Mouse (Mus musculus) brain, adult 2 months (tissue): ENCODE results near the gene Nell2.

Experiments used
- DNase-seq: peaks from one replicate; pipeline ENCODE4 v3.0.0; 2011; ENCODE audit warnings: low read depth, low spot score

The Nell2 gene

GRCm38 (mm10) chr15:95527948-95528861, at the start of gene Nell2:
Gene Nell2, minus strand, starts transcription at chr15:95528559.
- peak; percentile 95 for DNase-seq

- peak; percentile 80 for DNase-seq
Measured at GRCm38 (mm10) chr15:95574661-95575060, 46.3 kb upstream of the Nell2 start.

DNA sequence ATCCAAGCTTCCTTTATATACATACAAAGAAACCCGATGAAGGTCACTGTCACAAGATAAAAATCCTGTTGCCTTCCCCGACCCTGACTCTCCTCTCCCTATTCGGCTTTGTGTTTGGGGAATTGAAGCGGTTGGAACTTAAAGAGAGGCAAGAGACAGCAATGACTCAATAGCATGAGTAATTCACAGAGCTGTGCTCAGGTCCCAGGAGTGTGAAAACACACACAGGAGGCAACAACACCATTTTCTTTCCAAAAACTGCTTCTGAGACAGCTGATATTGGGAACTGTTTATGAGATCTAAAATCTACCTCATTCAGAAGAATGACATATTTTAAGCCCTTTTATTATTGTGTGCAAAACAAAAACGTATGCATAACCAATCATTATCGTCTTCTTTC, 41.2 kb upstream of the Nell2 start:
- peak; percentile 69 for DNase-seq

DNA sequence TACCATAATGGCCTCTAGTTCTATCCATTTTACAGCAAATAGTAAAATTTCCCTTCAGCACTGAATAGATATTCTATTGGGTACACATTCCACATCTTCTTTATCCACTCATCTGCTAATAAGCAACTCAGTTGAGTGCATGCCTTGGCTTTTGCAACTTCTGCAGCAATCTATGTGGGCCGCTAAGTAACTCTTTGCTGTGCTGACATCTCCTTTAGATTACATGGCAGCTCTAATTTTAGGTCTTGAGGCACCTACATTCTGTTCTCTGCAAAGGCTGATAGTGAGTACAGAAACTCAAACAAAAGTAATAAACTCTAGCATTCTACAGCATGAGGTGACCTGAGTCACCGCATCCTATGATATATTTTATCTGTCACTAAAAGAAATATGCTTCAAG, 36.8 kb upstream of the Nell2 start:
- DNase-seq: peak; percentile 50

DNA sequence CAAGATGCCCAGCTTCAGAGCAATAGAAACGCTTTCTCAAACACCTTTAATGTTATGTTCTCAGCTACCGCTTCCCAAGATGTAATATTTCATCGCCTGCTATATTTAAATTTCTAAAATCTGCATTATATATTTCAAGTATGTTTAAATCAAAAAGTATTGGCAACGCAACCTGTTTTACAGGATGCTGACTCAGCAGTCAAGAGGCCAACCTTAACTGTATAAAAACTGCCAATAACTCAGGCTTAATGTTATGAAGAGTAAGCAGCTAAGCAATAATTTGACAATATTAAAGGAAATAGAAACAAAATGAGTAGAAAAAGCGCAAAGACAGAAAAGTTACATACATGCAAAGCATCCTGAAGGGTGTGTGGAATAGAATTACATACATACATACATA, 32.9 kb upstream of the Nell2 start:
- no peak for DNase-seq

- DNase-seq: no peak
Measured at GRCm38 (mm10) chr15:95550011-95550410, 21.7 kb upstream of the Nell2 start.

GRCm38 (mm10) chr15:95542632-95543031, 14.3 kb upstream of the Nell2 start:
- peak; percentile 59 for DNase-seq

DNA sequence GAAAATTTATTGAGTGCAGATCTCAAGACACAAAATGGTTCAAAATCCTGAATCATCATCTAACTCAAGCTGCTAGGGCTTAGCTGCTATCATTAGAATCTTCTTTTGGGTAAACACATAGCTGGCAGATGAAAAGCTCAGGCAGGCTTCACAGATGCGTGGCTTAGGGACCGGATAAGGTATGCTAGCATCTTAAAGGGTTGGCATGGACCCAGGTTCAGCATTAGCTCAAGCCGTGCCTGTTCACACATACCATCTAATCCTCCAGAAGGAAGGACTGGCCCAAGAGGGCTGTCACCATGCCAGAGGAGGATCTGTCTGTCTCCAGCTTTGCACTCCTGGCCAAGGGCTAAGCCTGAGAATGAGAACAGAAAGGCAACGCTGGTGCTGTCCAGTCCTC, 8.4 kb upstream of the Nell2 start:
- DNase-seq: peak; percentile 88

DNA sequence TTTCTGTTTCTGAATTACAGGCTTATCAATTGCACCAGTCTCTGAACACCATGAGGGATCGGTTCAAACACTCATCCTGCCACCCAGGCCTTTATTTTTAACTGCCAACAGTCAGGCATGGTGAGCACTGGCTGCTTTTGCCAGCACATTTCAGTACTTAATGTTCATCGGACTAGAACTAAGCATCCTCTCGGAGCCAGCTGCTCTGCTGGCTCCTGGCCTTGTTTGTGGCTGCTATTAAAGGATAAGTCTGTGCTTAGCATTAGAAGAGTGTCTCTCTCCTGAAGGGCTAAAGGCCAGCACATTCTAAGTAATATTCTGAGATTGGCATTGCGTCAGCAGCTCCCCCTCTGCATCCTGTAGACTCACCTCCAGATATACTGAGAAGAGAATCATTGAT, 7.9 kb upstream of the Nell2 start:
- peak; percentile 93 for DNase-seq

- peak; percentile 64 for DNase-seq
Measured at GRCm38 (mm10) chr15:95534644-95535043, 6.3 kb upstream of the Nell2 start.

DNA sequence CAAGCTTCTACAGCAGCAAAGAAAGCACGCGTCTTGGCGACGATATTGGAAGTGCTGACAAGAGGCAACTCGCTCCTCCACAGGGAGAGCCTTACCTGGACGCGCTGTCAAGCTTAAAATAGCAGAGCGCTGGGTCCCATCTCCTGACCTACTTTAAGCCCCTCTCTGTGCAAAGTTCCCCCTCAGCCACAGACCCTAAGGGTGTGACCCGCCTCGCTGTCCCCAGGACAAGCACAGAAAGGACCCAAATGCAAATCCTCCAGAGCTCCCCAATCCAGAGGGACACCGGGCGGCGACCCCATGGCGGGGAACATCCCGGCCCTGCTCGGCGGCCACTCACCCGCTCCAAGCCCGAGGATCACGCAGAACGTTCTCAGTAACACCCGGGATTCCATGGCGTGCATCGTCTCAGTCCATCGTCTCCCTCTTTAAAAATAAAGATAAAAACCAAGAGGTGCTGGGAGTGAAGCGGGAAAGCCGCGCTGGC, 855 bp downstream of the Nell2 start:
- DNase-seq: peak; percentile 59

- peak; percentile 52 for DNase-seq
Measured at GRCm38 (mm10) chr15:95526626-95527411, 1.5 kb downstream of the Nell2 start.

DNA sequence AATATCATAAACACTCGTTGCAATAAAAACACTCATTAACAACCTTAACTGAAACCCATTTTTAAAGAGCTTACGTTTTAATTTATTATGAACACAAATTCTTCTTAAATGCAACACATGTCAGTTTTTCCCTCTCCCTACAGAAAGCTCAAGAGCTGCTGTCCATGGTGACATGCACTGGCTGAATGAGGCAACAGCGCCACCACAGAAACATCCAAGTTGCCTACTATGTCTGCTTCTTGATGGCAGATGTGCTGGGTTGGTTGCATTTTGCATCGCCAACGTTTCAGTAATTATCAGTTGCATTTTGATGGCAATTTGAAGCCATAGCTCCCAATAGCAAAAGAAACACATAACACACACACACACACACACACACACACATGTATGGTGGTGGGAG, 2.4 kb downstream of the Nell2 start:
- peak; percentile 95 for DNase-seq

DNA sequence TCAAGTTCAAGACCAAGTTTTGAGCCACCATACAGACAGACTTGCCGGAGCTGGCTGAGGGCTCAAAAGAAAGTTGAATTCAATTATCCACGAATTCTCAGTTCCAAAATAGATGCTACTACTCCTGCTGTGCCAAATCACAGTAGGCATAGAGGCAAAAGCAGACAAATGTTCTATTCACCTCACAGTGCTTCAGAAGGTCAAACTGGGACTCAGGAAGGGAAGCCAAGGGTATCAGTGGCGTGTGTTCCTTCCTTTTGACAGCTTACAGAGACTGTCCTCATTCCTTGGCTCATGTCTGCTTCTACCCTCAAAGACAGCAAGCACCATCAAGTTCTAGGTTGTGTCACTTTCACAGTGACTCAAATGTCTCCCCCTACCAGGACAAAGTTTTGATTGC, 10.2 kb downstream of the Nell2 start:
- peak; percentile 56 for DNase-seq

DNA sequence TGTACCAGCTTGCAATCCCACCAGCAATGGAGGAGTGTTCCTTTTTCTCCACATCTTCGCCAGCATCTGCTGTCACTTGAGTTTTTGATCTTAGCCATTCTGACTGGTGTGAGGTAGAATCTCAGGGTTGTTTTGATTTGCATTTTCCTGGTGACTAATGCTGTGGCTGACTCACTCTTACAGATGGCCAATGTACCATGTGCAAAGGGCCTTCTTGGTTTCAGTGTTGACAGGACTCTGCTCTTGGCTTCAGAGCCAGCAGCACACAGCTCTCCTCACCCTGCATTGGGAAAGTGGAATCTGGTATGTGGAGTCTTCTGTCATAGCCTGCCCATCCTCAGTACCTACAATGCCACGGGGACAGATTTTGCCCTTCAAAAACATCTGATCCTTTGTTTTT, 15.1 kb downstream of the Nell2 start:
- peak; percentile 85 for DNase-seq

GRCm38 (mm10) chr15:95495666-95496065, 32.7 kb downstream of the Nell2 start:
- DNase-seq: peak; percentile 55

DNA sequence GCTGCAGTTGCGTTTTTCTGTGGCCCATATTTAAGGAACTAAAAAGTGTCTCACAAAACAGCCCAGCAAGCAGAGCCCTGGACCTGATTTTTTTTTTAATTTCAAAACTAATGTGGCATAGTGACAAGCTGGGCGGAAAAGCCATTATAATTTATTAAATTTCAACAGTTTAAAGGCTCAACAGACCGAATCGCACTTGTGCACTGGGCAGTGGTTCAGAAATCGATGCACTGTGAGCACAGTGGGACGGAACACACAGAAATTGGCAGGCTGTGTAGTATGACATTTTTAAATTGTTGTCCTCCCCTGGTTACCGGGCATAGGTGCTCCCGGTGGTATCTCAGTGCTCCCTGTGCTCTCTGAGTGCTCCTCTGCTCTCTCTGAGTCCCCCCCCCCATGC, 33.2 kb downstream of the Nell2 start:
- peak; percentile 85 for DNase-seq

DNA sequence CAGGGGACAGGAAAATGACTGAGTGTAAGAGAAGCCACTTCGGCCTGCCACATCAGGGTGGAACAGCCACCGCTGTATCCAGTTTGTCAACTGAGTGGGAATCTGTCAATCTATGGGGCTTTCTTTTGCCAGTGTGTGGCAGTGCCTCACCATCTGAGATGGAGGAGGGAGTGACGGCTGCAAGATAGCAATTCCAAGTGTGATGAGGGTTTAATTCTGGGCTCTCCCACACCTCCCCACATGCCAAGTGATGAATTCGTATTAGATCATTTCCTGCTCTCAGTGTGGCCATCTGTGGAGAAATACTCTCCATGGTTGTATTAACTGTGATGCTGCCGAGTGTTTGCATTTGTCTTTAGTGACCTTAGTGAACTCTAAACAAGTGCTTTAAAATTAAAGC, 36.2 kb downstream of the Nell2 start:
- peak; percentile 95 for DNase-seq

- peak; percentile 82 for DNase-seq
Measured at GRCm38 (mm10) chr15:95489174-95489573, 39.2 kb downstream of the Nell2 start.

DNA sequence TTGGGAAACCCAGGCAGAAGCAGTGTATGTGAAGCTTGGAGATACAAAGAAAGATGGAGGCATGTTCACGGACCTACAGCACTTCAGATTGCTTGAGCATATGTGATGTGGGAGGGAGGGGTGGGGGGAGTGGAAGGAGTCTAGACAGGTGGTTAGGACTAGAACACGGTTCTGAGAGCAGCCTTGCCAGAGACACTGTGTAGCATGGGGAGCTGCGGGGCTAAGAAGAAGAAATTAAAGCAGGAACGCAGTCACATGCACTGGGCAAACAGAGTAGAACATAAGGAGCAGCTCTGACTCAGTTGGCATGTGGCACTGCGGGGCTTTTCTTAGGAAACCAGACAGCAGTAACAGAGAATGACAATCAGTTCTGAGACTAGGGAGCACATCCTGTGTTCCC, 40.4 kb downstream of the Nell2 start:
- peak; percentile 95 for DNase-seq

- no peak for DNase-seq
Measured at GRCm38 (mm10) chr15:95482002-95482401, 46.4 kb downstream of the Nell2 start.

DNA sequence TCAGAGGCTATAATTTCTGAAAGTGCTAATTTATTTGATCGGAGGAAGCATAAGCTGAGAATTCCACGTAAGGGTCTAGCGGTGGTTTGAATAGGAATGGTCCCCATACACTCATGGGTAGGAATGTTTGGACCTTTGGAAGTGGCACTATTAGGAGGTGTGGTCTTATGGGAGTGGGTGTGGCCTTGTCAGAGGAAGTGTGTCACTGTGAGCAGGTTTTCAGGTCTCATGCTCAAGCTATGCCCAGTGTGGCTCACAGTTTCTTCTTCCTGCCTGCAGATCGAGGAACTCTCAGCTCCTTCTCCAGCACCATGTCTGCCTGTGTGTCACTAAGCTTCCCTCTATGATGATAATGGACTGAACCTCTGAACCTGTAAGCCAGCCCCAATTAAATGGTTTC, 46.8 kb downstream of the Nell2 start:
- no peak for DNase-seq

DNA sequence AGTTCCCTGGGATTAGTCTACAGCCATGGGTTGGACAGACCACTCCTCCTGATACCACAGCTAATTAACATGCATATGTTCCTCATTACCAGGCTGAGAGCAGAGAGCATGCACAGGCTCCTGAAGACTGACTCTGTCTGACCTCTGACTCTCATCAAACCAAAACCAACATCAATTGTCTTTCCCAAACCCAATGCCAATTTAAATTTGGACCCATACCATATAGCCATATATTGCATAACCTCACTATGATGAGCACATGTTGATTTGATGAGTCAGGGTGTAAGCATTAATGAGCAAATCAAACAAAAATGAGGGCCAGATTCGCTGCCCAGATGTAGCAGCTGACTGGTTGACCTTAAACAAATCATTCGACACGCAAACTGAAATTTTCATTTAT, 51.9 kb downstream of the Nell2 start:
- DNase-seq: no peak
